Mouse (Mus musculus): Measurements from ENCODE around the gene Tmem267.

DNA sequence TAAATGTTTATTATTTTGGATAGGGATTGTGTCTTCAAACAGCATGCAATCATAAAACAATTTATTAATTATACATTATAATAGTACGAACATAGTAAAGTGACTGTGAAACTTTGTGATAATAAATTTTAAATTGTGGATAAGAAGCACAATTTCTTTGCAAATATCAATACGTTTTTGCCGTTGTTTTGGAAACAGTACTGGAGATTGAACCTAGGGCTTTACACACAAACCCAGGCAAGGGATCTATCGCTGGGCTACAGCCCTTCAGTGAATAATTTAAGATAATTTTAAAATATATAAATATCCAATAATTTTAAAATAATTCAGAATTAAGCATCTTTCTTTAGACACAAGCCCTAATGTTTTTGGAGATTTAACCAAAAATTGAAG, 144.3 kb downstream of the Tmem267 start:
- no peak for TF ChIP-seq POLR2A (IDR thresholded peaks at IDR 0.05; ENCODE audit: insufficient read depth, low read depth, low read length)
- TF ChIP-seq CTCF (IDR thresholded peaks at IDR 0.05; ENCODE audit: insufficient read depth, low read depth, low read length), result no peak

Measured in olfactory bulb, adult 2 months (tissue).